Mouse (Mus musculus) CD8-positive naive resting alpha-beta T cell, adult 2 months (primary cell): Measurements from ENCODE around the gene Taok3.

ENCODE experiments used
- DNase-seq, 2 experiments: peaks; one replicate each; pipeline ENCODE4 v3.0.0; 2022; ENCODE audit warnings: low read depth in 2 of 2, low spot score in 2 of 2

The Taok3 gene

DNA sequence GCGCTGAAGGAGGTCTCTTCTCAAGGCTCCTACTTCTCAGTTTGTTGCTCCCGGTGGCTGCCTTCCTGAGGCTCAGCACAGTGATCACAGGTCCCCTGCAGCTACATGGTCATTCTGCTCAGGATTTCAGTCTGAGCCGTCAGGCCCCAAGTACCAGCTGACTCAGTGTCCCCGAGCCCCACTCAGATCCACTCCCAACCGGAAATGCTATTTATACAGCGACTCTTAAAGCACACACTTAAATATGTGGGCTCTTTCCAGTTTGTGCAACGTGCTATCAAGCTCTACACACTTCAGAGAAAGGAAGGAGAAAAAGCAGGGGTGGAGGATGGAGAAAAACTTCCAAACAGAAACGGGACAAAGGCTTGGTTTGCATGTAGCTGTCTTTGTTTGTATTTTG lies 56.0 kb downstream of the Taok3 start:
- DNase-seq, result no peak

DNA sequence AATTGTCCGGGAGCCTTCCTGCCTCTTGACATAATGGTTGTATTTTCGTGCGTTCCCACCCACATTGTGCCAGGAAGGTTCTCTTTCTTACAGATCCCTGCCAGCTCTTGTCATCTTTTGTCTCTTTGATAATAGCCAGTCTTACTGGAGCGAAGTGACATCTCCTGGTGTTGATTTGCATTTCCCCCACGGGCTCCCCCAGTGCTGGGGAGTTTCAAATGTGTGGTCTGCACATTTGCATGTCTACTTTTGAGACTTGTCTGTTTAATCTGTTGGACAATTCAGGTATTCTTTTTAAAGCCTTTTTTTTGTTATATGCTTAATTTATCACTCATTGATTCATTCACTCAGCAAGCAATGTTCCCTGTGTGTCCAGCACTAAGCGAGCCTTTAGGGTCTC lies 58.1 kb downstream of the Taok3 start:
- DNase-seq, result no peak

DNA sequence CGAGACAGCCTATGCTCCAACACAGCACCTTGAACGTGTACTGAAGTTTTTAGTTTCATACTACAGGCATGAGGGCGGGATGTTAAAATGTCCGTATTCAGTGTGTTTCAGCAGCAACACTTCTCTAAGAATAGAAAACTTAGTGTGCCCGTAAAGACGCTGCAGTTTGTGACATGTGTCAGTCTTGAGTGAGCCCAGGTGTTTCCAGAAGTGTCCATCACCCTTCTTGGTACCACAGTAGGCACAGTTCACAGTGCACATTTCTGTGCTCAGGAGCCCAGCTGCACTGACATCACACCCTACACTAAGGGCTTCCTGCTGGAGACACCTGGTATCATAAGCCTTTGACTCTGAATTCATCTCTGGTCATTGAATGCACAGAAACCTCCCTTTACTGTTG lies 58.6 kb downstream of the Taok3 start:
- DNase-seq, result no peak

DNA sequence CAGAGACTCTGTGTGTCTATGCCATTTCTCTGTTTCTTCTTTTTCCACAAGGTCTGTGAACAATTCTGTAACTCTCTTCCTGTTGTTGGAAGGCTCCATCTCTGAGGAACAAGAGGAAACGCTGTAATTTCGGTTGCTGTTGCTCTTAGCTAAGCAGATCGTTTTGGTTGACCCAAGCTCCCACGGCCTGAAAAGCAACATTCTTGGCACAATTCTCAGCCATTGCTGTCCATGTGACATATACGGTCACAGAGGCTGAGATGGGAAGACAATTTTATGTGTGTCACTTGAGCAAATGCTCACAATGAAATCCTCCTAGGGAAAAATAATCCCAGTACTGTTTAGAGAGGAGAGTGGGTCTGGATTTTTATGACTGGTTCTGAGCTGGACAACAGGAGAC lies 62.0 kb downstream of the Taok3 start:
- no peak for DNase-seq

DNA sequence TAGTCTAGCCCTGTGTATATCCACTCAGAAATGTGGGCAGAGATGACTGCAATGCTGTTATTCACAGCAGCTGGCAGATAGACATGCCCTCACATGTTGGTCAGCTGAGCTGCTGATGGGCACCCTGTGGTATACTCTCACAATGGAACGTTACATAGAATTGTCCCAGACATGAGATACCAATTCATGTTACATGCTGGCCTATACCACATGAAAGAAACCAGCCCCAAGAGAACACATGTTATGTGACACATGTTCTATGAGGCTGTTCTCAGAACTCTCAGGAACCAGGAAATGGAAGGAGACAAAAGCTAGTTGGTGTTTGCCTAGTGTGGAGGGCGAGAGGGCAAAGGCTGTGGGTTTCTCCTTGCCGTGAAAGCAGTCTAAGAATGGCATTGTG lies 62.5 kb downstream of the Taok3 start:
- no peak for DNase-seq

DNA sequence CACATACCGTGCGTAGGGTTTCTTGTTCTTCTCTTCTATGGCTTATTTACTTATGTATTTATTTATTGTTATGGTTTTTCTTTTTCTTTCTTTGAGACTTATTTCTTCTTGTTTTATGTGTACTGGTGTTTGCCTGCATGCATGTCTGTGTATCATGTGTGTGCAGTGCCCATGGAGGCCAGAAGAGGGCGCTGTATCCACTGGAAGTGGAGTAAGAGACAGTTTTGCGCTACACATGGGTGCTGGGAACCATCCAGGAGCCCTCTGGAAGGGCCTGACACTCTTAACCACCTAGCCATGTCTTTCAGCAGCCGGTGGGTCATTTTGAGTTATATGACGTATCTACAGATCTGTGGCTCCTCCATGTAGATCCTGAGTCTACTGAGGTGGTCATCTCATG lies 64.9 kb downstream of the Taok3 start:
- DNase-seq, result no peak

DNA sequence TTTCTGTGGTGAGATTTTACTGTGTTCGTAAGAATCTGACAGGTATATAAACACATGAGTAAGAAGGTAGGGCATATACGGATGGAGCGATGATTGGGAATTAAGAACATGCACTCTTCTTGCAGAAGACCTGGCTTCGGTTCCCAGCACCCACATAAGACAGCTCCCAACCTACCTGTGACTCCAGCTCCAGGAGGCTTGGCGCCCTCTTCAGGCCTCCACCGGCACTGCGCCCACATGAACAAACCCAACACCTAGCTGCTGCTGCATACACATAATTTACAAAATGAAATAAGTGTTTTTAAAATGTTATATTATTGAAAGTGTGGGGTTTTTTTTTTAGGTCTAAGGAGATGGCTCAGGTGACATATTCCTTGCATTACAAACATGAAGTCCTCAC lies 65.7 kb downstream of the Taok3 start:
- DNase-seq, result peak; percentile 9 to 29

DNA sequence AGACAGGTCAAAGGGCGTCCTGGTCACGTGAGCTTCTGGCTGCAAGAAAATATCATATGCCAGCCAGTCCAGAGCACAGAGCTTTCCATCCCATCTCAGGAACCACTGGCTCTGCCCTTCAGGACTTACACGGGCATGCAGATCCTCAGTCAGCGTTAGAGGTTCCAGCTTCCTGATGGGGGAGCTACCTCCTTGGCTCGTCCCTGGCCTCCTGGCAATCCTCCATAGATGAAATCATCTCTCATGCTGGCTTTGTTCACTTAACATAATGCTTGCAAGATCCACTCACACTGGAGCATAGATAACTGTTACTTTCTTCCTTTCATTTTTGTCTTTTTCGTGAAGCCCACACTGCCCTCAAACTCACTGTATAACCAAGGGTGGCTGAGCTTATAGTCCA lies 72.1 kb downstream of the Taok3 start:
- DNase-seq, result no peak

DNA sequence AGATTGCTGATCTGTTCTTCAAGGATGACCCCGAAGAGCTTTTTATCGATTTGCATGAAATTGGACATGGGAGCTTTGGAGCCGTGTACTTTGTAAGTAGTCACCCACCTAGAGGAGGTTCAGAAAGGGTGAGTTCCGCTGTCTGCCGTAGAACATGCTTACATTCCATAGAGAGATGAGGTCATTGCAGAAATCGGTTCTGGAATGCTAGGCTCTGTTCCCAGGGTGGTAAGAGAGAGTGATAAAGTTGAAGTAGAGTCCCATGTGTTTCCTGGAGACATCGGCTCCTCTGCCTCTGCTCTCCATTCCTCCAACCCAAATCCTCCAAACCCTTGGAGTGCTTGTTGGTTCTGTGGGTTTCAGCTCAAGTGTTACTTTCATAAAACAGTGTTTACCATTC lies 73.8 kb downstream of the Taok3 start:
- no peak for DNase-seq

DNA sequence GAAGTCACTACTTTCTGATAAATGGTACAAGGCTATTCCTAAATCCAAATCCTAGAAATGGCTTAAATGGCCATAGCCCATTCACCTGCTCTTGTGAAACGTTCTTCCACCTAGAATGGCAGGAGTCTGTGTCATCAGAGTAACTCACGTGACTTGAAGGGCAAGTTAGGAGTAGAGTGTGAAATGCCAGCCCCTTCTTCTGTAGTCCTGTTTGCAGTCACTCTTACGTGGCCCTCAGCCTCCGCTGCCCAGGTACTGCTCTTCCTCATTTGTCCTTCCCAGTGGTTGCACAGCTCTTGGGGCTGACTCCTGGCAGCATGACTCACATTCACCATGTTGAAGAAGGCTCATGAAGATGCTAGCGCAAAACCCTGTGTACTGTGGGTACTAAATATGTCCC lies 74.7 kb downstream of the Taok3 start:
- DNase-seq, result no peak

DNA sequence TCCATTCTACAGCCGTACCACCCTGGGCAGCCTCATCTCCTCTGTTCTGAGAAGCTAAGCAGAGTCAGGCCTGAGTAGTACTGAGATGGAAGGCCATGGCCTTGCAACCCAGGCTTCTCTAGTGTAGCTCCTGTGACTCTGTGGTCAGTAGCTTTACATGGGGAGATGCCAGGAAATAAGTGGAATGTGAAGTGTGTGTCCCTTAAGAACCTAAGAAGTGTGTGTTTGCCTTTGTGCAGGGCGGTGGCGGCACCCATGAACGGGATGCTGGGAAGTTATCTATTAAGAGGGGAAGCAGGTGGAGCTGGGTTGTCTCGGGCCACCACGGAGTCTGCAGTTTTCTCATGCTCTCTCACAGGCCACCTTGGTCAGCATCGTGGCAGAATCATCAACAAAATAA lies 76.6 kb downstream of the Taok3 start:
- DNase-seq, result no peak

DNA sequence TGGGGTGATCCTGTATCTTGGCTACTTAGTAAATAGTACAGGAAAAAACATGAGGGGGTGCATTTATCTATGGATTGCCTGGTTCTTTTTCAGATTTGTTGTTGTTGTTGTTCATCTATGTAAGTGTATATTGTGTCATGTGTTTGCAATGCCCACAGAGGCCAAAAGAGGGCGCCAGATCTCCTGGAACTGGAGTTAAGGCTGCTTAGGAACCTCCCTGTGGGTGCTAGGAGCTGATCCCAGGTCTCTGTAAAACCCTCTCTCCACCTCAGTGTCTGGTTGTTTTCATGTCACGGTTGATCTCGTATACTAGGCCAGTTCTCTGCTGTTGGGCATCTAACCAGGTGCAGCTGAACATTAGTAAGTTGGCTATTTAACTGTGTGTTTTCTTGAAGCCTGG lies 78.5 kb downstream of the Taok3 start:
- DNase-seq, result no peak

DNA sequence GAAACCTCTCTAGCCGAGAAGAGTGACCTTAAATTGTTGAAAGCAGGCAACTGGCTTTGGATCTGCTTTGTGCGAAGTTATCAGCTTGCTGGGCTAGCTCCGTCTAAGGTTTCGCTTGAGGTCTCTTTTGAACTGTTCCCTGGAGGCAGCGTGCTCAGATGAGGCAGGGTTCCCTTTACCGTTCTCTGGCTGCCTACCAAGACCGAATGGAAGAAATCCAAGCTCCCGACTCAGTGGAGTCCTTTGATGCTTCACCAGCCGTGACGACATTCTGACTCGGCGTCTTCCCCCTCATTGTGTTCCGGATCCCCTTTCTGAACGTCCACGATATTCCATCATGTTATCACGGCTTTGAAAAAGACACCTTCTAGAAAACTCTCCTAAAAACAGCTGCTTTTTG lies 87.4 kb downstream of the Taok3 start:
- DNase-seq, result no peak

DNA sequence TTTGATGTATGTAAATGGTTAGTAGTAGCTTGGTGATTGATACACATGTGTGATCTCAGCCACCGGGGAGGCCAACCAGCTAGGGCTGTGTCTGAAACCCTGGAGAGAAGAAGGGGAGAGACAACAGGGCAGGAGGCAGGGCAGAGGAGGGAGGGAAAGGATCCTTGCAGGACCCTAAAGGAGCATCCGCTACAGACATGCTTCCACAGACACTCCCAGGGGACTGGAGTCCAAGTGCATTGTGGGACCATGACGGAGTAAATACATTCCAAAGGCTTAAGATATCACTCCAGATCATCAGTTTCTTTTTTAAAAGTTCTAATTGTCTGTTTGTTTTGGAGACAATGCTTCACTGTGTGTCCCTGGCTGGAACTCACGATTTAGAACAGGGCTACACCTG lies 94.1 kb downstream of the Taok3 start:
- no peak for DNase-seq

DNA sequence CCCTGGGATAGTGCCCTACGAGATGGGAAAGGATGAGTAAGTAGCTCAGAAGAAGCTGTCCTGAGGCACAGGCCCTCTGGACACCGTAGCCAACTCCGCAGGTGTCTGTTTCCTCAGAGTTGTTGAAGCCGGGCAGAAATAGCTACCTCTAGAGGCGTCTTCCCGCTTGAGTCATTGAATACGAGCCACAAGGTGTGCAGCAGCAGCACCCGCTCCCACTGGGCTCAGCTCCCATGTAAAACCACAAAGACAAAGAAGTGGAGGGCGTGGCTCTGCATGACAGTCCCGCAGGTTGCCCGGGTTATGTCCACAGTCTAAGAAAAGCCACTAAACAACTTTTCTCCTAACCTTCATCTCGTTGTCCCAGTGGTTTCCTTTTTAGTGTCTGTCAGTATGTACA lies 111.1 kb downstream of the Taok3 start:
- no peak for DNase-seq

DNA sequence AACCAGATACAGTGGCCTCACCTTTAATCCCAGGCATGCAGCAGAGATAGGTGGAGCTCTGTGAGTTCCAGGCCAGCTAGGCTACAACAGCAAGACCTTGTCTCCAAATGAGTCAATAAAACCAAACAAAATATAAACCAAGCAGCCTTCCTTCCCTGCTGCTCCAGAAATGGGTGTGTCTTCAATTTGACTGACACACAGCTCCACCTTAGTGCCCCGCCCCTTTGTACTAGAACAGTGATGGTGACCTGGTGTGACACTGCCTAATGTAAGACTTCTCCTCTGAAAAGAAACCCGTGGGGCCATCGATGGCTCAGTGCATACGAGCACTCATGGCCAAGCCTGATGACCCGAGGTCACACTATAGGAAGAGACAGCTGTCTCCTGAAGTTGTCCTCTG lies 116.6 kb downstream of the Taok3 start:
- no peak for DNase-seq

DNA sequence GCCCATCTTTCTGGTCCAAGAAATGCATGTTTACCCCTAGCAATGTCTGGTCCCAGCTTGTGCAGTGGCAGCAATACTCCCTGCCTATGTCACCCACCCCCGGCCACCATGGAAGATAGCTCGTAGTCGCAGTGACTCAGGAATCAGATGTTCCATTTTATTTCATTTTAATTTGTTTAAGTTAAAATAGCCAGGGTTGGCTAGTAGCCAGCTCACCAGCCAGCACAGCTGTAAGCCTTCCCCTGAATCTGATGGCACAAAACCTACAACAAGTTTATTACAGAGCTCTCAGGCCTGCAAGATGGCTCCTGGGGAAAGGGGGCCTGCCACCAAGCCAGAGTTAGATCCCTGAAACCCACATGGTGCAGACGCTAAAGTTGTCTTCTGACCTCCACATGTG lies 119.2 kb downstream of the Taok3 start:
- DNase-seq, result no peak

DNA sequence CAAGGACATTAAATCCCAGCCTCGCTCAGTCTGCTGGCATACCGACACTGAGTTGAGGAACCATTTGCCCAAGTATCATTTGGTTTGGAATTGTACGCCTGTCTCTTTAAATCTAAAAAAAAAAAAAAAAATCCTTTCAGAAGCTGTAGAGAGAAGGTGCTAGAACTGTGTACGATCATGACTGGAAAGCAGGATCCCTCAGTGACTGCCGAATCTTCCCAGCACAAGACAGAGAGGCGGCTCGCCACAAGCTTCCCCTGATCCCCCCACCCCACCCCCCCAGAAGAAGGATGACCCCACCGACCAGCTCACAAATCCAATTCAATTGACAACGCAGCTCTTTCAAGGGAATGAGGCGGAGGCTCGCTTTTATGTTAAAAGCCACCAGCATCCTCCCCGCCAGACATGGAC lies 120.4 kb downstream of the Taok3 start:
- no peak for DNase-seq

DNA sequence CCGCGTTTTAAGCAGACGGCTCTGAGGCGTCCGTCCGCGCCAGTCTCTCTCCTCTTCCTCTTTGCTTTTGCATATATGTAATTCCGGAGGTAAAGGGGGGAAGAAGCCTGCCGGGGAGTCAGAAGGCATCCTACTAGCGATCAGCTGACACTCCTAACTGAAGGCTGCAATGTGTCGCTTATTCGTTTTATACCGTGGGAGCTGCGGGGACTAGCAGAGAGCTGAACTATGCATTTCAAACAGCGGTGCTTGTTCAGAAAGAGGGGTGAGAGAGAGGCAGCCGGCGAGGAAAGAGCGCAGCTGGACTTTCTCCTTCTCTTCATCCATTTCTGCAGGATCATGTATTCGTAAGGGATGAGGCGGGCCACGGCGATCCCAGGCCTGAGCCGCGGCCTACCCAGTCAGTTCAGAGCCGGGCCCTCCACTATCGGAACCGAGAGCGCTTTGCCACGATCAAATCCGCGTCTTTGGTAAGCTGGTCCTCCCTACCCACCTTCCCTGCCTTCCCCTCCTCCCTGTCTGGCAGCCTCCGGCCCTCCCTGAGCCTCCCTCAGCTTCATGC lies 120.9 kb downstream of the Taok3 start:
- no peak for DNase-seq

DNA sequence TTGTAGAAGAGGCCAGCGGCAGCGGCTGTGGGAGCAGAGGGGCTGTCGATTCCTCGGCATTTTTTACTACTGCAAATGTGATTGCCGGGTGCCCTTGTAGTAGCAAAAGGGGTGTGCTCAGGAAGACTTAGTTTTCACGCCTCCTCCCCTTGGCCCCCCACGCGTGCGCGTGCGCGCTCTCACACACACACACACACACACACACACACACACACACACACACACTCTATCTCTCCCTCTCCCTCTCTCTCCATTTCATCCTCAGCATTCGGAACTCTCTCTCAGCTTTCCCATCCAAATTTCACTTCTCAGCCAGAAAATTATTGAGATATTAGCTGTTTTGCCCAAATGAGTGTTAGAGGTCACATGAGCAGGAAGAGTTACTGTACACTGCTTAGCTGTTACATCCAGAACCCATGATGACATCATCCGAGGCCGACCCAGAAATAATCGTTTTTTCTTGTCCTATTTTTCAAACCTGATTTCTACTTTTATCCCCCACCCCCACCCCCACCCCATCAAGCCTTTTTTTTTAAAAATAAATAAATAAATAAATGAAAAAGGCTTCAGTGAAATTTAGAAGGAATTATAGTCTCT lies 122.1 kb downstream of the Taok3 start:
- no peak for DNase-seq

DNA sequence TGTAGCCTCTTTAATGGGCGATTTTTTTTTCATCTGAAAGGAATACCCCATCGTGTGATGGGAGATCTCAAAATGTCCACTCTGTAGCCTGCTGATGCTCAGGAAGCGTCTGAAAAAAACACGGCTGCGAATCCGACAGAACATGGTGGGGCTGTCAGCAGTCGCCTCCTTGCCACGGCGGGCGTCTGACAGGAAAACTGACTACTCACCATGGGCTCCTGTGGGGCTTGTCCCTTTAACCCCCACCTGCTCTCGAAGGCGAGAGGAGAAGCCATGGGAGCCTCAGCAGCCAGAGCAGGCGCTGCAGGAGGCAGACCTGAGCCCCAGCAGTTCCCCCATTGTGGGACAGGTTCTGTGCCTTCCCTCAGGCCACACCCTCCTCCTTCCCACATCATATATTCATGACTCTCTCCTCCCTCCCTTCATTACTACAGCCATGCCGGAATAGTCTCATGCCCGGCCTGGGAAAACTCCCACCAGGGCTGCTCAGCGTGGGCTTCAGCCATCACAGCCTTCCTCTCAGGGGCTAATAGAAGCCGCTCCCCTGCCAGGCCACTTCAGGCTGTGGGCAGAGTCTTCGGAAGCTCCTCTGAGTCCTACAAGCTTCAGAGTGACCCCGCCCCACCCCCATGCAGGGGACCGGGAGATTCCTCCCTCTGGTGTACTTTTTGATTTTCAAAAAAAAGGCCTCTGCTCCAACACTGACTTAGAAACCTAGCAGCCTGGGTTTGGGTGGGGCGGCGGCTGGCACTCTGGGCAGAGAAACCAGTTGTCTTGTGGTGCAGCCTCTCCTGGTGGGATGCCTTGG lies 122.9 kb downstream of the Taok3 start:
- DNase-seq, result no peak

DNA sequence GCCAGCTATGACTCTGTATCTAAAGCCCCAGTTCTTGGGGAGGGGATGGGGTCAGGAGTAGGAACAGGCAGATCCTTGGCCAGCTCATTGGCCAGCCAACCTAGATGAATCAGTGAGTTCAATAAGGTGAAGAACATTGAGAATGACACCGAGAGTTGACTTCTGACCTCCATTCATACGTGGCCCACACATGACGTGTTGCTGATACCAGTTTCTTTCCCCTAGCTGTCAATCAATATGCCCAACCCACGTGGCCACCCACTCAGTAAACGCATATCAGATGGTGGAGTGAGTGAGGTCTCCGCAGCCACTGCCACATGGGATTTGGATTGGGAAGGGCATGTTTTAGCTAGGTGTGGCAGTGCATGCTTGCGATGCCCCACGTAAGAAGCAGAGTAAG lies 125.2 kb downstream of the Taok3 start:
- no peak for DNase-seq

DNA sequence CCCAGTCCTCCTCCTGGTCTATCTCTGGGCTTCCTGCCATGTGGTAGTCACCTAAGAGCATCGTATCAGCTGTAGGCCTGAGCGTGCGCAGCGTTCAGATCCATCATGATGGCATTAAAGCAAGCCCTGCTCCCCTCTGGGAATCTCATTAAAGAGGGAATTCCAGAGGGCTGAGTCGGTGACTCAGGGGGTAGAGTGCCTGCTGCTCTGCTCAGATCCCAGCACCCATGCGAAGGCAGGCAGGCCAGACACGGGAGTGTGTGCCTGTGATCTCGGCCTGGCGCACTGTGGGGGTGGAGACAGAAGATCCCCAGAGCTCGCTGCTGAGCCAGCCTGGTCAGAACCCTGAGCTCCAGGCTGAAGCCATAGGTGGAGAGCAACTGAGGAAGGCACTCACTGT lies 128.4 kb downstream of the Taok3 start:
- DNase-seq, result no peak
